Mouse (Mus musculus) forelimb bud, embryonic 11.5 days (tissue): ENCODE data around the gene Rdh5.

Experiments
- DNase-seq: peaks from one replicate; pipeline ENCODE4 v3.0.0-alpha.2; 2012; ENCODE audit warnings: low read depth, low spot score

The Rdh5 gene

GRCm38 (mm10) chr10:128904812-128905211 is 17.9 kb downstream of the Rdh5 start:
- DNase-seq = no peak

DNA sequence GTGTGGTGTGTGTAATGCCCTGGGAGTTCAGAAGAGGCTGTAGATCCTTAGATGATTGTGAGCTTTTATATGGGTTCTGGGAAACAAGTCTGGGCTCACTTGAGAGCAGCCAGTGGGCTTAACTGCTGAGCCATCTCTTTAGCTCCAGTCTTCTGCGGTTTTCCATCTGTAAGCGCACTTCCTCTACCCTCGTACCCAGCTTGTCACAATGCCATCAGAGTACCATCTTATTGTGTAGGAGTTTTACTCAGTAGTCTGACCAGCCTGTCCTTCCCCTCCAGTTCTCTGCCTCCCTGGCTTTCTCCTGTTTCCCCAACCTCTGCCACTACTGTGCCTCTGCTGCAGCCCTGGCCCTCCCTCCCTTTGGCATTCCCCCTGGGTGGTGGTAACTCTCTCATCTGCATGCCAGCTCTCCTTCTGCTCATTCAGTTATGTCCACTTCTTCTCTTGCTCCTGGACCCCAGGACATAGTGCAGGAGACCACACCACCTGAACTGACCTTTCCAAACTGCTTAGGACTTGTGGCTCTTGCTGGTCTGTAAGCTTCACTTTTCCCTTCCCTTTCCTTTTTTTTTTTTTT is 20.2 kb downstream of the Rdh5 start:
- DNase-seq = no peak

- no peak for DNase-seq
These were observed 21.3 kb downstream of the Rdh5 start for GRCm38 (mm10) chr10:128901409-128901808.

DNA sequence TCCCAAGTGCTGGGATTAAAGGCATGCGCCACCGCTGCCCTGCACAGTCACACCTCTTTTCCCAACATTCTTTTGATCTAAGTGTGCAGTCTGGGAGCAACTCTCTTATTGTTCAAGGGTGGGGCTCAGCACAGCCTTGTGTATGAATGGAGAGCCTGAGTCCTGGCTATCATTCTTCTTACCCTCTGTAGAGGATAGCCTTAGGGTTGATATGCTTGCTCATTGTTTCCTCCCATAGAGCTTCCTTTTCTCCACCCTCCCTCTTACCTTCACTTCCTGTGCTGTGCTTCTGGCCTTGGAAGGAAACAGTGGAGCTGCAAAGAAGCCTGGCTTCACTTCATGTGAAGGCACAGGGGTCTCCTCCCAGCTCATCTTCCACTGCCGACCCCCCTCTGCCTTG is 22.0 kb downstream of the Rdh5 start, which contains the start of gene Cd63:
Gene Cd63 (plus strand): TSS at position 292 of the 400 bp plus-strand sequence.
- DNase-seq = no peak

DNA sequence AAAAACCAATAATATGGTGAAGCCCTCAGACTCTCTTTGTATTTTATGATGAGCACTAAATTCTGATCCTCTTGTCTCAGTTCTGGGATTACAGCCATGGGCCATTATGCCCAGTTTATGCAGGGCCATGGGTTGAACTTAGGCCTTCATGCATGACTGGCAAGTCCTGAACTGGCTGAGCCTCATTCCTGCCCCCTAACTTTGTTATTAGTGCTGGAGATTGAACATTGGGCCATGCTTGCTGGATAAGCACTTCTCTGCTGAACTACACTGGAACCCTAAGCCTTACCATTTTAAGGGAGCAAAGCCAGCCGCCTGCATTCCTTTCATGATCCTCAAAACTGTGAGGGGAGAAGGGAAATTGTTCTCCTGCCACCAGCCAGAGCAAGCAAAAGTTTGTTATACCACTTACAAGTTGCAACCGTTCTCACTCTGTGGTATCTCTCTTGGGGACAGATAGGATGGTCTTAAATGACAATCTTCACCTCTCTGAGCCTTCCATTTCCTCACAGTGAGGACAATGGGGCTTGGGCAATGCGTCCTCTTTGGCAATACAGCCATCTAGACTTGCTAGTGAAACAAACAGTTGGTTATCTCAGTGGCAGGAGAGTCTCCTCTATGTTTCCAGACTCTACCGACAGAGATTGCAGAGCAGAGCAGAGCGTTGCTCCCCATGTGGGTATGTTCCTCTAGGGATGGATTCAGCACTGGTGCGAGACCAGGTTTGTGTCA is 22.8 kb downstream of the Rdh5 start:
- DNase-seq = no peak

GRCm38 (mm10) chr10:128897501-128897900 is 25.2 kb downstream of the Rdh5 start:
- no peak for DNase-seq

GRCm38 (mm10) chr10:128896807-128897206 is 25.9 kb downstream of the Rdh5 start:
- no peak for DNase-seq

DNA sequence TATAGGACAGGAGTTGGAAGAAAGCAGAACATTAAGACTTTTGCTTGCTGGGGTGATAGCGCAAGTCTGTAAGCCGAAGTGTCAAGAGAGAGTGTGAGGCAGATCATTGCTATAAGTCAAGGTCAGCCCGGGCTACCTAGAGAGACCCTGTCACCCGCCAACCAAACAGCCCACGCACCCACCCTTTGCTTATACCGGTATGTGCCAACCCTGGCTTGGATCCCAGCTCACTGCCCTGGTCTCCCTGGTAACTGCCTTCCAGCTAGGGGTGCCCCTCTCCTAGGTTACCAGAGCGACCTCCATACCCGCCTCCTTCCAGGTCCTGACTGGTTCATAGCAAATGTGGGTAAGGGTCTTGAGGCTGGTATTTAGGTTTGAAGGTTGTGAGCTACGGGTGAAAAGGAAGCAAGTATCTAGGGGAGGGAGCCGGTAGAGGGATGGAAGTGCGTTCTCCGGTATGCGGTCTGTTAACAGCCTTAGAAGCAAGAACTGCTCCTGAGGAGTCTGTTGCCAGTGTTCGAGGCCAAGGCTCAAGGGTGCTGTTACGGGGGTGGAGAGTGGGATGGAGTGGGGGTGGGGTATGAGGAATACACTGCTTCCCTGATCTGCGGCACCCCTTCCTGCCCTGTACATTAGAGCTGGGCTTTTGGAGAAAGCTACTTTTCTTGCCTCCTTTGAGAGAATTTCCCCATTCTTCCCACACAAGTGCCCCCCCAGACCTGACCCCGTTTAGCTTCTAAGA is 26.6 kb downstream of the Rdh5 start:
- DNase-seq = no peak

- peak; percentile 95 for DNase-seq
These were observed 27.3 kb downstream of the Rdh5 start for GRCm38 (mm10) chr10:128895437-128895836.

DNA sequence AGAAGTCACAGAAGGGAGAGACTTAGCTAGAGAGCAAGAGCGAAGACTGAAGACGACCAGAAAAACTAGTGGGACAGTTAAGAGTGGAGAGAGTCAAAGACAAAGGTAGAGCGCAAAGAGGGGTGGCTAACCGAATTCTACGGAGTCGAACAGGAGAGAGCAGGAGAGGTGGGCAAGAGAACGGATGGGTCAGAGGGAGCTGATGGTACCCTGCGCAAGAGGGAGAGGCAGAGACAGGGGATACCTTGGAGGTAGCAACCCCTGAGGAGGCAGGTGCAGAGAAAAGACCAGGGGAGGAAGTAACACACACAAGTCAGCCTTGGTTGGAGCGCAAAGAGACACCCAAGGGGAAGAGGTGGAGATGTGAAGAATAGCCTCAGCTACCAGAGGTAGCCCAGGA is 30.4 kb downstream of the Rdh5 start:
- peak; percentile 28 for DNase-seq

DNA sequence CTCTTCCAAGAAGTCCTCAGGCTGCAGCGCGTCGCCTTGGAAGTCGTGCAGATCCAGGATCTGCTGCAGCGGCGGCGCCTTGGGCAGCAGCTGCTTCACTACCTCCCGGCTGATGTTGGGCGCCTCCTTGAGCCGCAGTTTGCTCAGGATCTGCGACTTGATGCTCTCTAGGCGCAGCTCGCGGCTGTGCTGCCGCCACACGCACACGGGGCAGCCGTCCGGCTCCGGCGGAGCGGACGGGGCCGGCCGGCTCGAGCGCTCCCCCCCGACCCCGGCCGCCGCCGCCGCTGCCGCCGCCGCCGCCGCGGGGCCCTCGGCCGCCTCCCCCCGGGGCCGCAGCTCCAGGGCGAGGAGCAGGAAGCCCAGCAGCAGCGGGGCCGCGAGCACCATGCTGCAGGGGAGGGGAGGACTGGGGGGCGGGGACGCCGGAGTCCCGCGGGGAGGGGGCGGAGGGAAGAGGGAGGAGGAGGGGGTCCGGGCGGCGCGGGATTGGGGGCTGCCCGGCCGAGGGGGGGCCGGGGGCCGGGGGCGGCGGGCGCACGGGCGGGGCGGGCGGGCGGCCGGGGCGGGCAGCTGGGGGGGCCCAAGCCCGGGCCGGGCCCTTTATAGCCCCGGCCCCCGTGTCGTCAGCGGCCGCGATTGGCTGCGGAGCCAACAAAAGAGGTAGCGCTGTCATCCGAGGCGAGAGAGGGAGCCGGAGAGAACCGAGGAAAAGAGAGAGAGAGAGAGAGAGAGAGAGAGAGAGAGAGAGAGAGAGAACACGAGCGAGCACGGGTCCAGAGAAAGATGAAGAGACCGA is 31.2 kb downstream of the Rdh5 start, which contains the start of gene Gdf11:
Gene Gdf11 (minus strand): TSS at position 423 of the 799 bp plus-strand sequence.
- peak; percentile 90 for DNase-seq

GRCm38 (mm10) chr10:128890383-128891295 is 32.0 kb downstream of the Rdh5 start:
- DNase-seq = no peak

DNA sequence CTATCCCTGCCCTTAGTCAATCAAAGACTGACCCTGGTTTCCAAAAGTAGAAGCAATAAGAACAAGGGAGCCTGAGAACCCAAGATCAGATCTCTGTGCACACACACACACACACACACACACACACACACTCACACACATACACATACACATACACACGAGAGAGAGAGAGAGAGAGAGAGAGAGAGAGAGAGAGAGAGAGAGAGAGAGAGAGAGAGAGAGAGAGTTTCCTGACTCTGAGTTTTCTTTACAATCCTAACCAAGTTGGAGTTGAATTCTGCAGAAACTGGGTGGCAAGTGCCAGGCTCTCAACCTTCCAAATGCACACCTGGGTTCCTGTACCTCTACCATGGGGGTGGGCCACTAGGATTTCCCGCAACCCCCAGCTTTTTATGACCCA is 32.8 kb downstream of the Rdh5 start:
- DNase-seq = no peak

DNA sequence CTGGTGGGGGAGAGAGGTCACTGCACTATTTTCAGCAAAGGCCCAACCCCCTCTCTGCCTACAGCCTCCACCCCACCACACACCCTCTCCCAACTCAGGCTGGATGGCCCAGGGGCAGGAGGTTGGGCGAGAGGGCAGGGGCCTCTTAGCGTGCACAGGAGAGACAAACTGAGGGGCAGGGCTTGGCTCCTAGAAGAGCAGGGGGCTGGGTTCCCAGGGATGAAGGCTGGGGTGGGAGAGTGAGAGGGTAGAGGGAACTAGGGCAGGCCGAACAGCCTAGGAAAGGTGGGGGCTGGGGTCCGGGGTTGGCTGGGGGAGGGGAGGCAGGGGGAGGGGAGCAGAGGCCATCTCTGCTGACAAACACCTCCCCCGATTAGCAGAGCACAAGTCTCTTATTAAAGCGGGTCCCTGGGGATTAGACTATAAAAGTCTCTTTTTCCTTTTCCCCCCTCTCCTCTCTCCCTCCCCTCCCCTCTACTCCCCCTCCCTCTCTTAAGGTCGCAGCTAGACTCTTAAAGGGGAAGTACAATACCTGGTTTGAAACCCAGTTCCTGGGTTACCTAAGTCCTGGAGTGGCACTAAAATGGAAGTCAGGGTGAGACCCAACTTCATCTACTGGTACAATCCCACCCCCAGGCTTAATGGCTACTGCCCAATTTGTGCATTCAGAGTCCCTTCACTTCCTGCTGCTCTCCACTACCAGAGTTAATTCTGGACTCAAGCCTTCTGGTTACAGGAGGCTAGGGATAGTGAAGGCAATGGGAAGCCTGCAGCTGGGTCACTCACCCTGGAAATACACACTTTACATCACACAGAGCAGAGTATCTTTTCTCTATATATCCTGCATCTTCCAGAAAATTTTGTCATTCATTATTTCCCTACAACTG is 33.5 kb downstream of the Rdh5 start:
- DNase-seq = peak; percentile 92

DNA sequence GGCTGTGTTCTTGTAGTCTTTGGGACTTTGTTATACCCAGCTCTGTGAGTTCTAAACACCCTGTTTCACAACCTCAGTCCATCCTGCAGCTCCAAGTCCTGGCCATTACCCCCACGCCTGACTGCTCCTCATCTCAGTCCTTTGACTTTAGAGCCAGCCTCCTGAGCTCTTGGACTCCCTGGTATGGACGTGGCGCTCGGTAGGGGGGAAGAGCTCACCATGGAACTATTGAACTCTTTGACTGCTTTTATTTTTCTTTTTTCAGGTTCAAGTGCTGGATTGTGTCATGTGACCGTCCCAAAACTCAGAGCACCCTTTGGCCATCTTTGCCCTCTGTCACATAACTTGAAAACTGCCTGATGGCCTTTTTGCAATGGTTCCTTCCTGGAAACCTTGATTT is 40.6 kb downstream of the Rdh5 start:
- DNase-seq = no peak

- DNase-seq = no peak
These were observed 43.9 kb downstream of the Rdh5 start for GRCm38 (mm10) chr10:128878811-128879210.

- no peak for DNase-seq
These were observed 44.4 kb downstream of the Rdh5 start for GRCm38 (mm10) chr10:128878291-128878690.

GRCm38 (mm10) chr10:128870341-128870740 is 52.3 kb downstream of the Rdh5 start:
- no peak for DNase-seq

- DNase-seq = no peak
These were observed 56.2 kb downstream of the Rdh5 start for GRCm38 (mm10) chr10:128866518-128866917.

- no peak for DNase-seq
These were observed 56.6 kb downstream of the Rdh5 start for GRCm38 (mm10) chr10:128866042-128866441.
